Mouse (Mus musculus): Measurements from ENCODE around the gene Deaf1.

Deaf1 gene

DNA sequence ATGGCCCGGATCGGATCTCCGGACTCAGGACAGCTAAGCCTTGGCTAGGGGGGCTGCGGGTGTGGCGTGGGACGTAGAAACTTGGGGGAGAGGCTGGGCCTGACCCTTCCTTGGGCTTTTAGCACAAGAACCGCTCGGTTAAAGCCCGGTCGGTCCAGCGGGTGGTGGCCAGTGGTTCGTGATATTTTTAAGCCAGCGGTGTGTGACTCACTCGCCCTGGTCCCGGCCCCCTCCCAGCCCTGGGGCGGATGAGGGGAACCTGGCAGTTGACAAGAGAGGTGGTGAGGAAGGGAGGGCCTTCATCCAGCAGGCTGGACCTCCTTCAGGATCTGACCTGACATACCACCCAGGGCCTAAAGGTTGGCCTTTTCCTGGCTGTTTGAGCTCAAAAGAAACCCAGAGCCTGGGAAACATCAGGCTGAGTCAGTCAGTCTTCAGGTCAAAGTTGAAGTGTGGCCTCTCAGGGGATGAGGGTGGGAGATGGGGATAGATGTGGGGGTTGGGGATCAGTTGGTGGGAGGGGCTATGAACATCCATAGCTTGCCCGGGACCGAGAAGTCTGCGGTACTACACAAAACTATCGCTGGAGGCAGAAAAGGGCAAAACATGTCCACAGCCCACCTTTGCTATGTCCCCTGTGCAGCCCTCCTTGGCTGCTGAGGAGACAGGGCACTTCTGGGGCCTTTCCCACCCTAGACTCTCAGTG is 11.9 kb upstream of the Deaf1 start:
- no peak for DNase-seq (ENCODE audit: low read depth, low spot score)

- no peak for DNase-seq (ENCODE audit: low read depth, low spot score)
Measured at GRCm38 (mm10) chr7:141338576-141339131, 11.2 kb upstream of the Deaf1 start, which contains the start of gene Eps8l2. Gene Eps8l2, plus strand, starts transcription at chr7:141338880.

GRCm38 (mm10) chr7:141337716-141338416 is 10.4 kb upstream of the Deaf1 start:
- no peak for DNase-seq (ENCODE audit: low read depth, low spot score)

GRCm38 (mm10) chr7:141336296-141336695 is 8.8 kb upstream of the Deaf1 start:
- DNase-seq (ENCODE audit: low read depth, low spot score) = no peak

GRCm38 (mm10) chr7:141335682-141336081 is 8.2 kb upstream of the Deaf1 start:
- no peak for DNase-seq (ENCODE audit: low read depth, low spot score)

- no peak for DNase-seq (ENCODE audit: low read depth, low spot score)
Measured at GRCm38 (mm10) chr7:141335044-141335579, 7.6 kb upstream of the Deaf1 start.

DNA sequence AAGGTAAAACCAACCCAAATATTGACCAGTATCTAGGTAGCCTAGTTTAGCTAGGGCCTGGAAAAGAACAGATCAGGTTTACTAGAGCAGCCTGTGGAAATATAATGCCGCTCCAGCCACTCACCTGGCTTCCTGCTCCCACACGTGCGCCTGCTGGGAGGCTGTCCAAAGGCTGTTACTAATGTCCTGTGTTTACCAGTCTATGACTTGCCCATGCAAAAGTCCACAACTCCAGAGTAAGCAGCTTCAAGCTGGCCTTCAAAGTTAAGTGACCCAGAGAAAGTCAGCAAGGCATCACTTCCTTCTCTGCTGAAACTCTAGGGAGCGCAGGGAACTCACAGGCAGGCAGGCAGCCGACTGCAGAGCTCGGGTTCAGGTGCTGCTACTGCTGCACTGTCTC is 4.5 kb upstream of the Deaf1 start:
- no peak for DNase-seq (ENCODE audit: low read depth, low spot score)

- no peak for DNase-seq (ENCODE audit: low read depth, low spot score)
Measured at GRCm38 (mm10) chr7:141330706-141331105, 3.2 kb upstream of the Deaf1 start.

- no peak for DNase-seq (ENCODE audit: low read depth, low spot score)
Measured at GRCm38 (mm10) chr7:141328373-141328990, 992 bp upstream of the Deaf1 start.

DNA sequence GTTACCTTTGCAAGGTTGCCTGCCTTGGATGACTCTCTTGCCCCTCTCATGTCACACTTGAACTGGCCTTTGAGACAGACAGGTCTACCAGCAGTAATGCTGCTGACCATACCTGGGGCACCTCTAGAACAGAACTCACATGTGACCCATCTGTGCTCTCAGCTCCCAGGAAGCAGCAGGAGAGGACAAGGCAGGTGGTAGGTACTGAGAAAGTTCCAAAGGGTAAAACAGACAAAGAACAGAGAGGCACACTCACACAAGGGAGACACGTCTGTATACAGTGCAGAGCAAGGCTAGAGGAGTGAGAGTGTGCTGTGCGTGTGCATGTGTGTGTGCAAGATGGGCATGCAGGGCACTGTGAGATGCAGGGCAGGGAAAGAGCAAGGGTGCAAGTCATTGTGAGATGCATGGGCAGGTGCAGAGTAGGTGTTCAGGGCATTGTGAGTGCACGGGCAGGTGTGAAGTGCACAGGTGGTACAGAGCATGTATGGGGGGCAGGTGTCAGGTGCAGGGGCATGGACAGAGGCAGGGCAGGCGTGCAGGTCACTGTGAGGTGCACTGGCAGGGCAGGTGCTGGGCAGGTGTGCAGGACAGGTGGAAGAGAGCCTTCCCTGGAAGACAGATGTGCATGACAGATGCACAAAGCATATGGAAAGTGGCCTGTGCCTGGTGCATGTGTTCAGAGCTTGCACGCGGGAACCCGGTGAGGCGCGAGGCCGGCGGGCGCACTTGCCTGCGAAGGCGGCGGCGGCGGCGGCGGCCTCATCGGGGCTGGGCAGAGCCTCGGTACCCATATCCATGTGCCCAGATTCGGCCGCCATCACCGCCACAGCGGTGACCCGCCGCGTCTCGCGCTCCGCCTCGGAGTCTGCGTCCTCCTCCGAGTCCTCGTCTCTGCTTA is 694 bp downstream of the Deaf1 start:
- DNase-seq (ENCODE audit: low read depth, low spot score) = peak; percentile 41

GRCm38 (mm10) chr7:141324686-141325085 is 2.8 kb downstream of the Deaf1 start:
- no peak for DNase-seq (ENCODE audit: low read depth, low spot score)

- DNase-seq (ENCODE audit: low read depth, low spot score) = no peak
Measured at GRCm38 (mm10) chr7:141319446-141319845, 8.0 kb downstream of the Deaf1 start.

- no peak for DNase-seq (ENCODE audit: low read depth, low spot score)
Measured at GRCm38 (mm10) chr7:141317619-141318132, 9.8 kb downstream of the Deaf1 start.

GRCm38 (mm10) chr7:141315974-141316373 is 11.5 kb downstream of the Deaf1 start:
- DNase-seq (ENCODE audit: low read depth, low spot score) = no peak

DNA sequence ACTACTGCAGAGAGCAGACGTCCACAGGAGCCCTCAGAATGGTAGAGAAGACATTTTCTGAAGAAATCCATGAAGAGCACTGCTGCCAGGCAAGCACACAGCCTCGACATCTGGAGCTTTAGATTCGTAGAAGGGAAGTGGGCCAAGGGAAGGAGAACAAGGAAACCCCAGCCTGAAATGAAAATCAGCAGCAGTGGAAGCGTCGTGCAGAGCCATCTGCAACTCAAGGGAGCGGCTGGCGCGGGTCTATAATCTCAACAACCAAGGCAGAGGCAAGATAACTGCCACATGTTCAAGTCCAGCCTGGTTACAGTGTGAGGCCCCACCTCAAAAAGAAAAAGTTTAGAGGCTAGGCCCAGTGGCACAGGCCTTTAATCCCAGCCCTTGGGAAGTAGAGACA is 12.4 kb downstream of the Deaf1 start:
- no peak for DNase-seq (ENCODE audit: low read depth, low spot score)

- no peak for DNase-seq (ENCODE audit: low read depth, low spot score)
Measured at GRCm38 (mm10) chr7:141314416-141314815, 13.1 kb downstream of the Deaf1 start.

GRCm38 (mm10) chr7:141304537-141304936 is 23.0 kb downstream of the Deaf1 start:
- DNase-seq (ENCODE audit: low read depth, low spot score) = no peak

- DNase-seq (ENCODE audit: low read depth, low spot score) = no peak
Measured at GRCm38 (mm10) chr7:141302702-141303268, 24.7 kb downstream of the Deaf1 start.

- no peak for DNase-seq (ENCODE audit: low read depth, low spot score)
Measured at GRCm38 (mm10) chr7:141301386-141301785, 26.1 kb downstream of the Deaf1 start.

- DNase-seq (ENCODE audit: low read depth, low spot score) = no peak
Measured at GRCm38 (mm10) chr7:141299175-141299574, 28.3 kb downstream of the Deaf1 start.

All from mesoderm, embryonic 11.5 days (tissue).